Mouse (Mus musculus) forebrain, embryonic 12.5 days (tissue): ENCODE measurements around the gene Samd13. TPM values are rescaled to one million over a fixed set of nuclear protein-coding genes. Genes with fewer than 3 reads are reported as not detected.

ENCODE experiments used
- ATAC-seq: fragments of 200-750 bp; cut with Nextera tagmentation; 2 replicates; pipeline ENCODE4 v1.8.0; 2017; ENCODE audit warnings: moderate TSS enrichment; ENCODE audit not compliant: low FRiP score
- H3K27ac ChIP-seq: fragments of 300-500 bp; sonication (generic); 2 replicates; pipeline ENCODE4 v1.5.1; 2016; ENCODE audit warnings: mild to moderate bottlenecking
- H3K27me3 ChIP-seq: fragments of 300-500 bp; sonication (generic); 2 replicates; pipeline ENCODE4 v1.6.1; 2016; ENCODE audit warnings: mild to moderate bottlenecking
- H3K36me3 ChIP-seq: fragments of 300-500 bp; sonication (generic); replicated peaks from 2 replicates; pipeline ENCODE4 v1.6.1; 2016; ENCODE audit warnings: mild to moderate bottlenecking
- H3K4me1 ChIP-seq: fragments of 300-500 bp; sonication (generic); 2 replicates; pipeline ENCODE4 v1.6.1; 2016
- H3K4me2 ChIP-seq: fragments of 300-500 bp; sonication (generic); 2 replicates; pipeline ENCODE4 v1.6.1; 2016; ENCODE audit warnings: mild to moderate bottlenecking, moderate library complexity
- H3K4me3 ChIP-seq: fragments of 300-500 bp; sonication (generic); replicated peaks from 2 replicates; pipeline ENCODE4 v1.5.1; 2016; ENCODE audit warnings: mild to moderate bottlenecking
- H3K9ac ChIP-seq: fragments of 300-500 bp; sonication (generic); 2 replicates; pipeline ENCODE4 v1.6.1; 2016; ENCODE audit warnings: mild to moderate bottlenecking
- H3K9me3 ChIP-seq: fragments of 300-500 bp; sonication (generic); 2 replicates; pipeline ENCODE4 v1.6.1; 2016
- WGBS: fragments of 180-500 bp; shearing (Covaris S2); methylation state at CpG from one replicate; pipeline ENCODE4 v1.1.7; 2016; 5-methylcytosine and 5-hydroxymethylcytosine counted together
- polyA plus RNA-seq: library from polyadenylated mRNA; unstranded; fragments of >200 nt; fragmentation: Nextera tagmentation; extraction: Ambion mirVana; gene quantifications from 2 replicates; pipeline ENCODE4 v1.2.1, GENCODE M21; 2016

Samd13 gene
- polyA plus RNA-seq, 1 experiment from 2014 or later: 1.1 TPM

DNA sequence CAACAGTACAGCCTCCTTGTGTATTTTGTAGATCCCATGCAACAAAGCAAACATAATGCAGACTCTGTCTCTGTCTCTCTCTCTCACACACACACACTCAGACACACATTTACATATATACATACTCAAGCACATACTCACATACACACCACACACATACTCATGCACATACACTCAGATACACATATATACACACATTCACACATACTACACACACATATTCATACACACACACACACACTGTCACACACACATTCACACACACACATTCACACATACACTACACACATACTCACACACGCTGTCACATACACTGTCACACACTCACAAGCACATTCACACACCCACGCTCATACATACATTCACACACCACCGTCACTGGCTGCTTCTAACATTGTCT, 82.9 kb downstream of the Samd13 start:
- H3K4me3 ChIP-seq: no peak overlapping the region

GRCm38 (mm10) chr3:146601205-146601604, 84.2 kb downstream of the Samd13 start:
- Histone ChIP-seq H3K36me3 (no peaks in the 10 kb centered on the region), H3K4me1 (no peaks in the 10 kb centered on the region), H3K9me3 (no peaks in the 10 kb centered on the region), H3K9ac (no peak overlapping the region; the same call in 1 of the 2 replicates), H3K4me2 (no peak overlapping the region), H3K4me3 (no peak overlapping the region), H3K27ac (no peak overlapping the region), H3K27me3 (no peaks in the 10 kb centered on the region)
- WGBS: 86% methylated on average over 2 of the region's 2 CpGs
- no peak for ATAC-seq

More for the DNA sequence above, 82.9 kb downstream of the Samd13 start:
- 95% methylated on average over 3 of the region's 3 CpGs for WGBS
- H3K4me2 ChIP-seq: no peak overlapping the region
- no peaks in the 10 kb centered on the region for H3K9me3 ChIP-seq
- no peaks in the 10 kb centered on the region for H3K27me3 ChIP-seq
- no peak for ATAC-seq
- H3K27ac ChIP-seq: no peak overlapping the region
- peaks cover 9% of the 10 kb centered on the region for H3K4me1 ChIP-seq
- no peak overlapping the region for H3K9ac ChIP-seq
- H3K36me3 ChIP-seq: no peaks in the 10 kb centered on the region

- no peaks in the 10 kb centered on the region for H3K36me3 ChIP-seq
- H3K4me3 ChIP-seq: no peak overlapping the region
- no peaks in the 10 kb centered on the region for H3K9me3 ChIP-seq
- H3K27me3 ChIP-seq: no peaks in the 10 kb centered on the region
- H3K4me1 ChIP-seq: no peaks in the 10 kb centered on the region
- WGBS: 92% methylated on average over 6 of the region's 6 CpGs
- ATAC-seq: no peak
- no peak overlapping the region for H3K4me2 ChIP-seq
- H3K9ac ChIP-seq: no peak overlapping the region
- no peak overlapping the region for H3K27ac ChIP-seq
Observed at GRCm38 (mm10) chr3:146599198-146599900, 86.0 kb downstream of the Samd13 start.

- WGBS: 81% methylated on average over 6 of the region's 6 CpGs
- Histone ChIP-seq H3K27me3 (no peaks in the 10 kb centered on the region), H3K9me3 (no peaks in the 10 kb centered on the region), H3K4me1 (no peaks in the 10 kb centered on the region), H3K9ac (no peak overlapping the region), H3K36me3 (no peaks in the 10 kb centered on the region), H3K4me2 (no peak overlapping the region), H3K4me3 (no peak overlapping the region), H3K27ac (no peak overlapping the region)
- ATAC-seq: no peak
Observed at GRCm38 (mm10) chr3:146598411-146598810, 87.0 kb downstream of the Samd13 start.

GRCm38 (mm10) chr3:146596864-146597263, 88.5 kb downstream of the Samd13 start:
- no peak overlapping the region for H3K27ac ChIP-seq
- H3K27me3 ChIP-seq: no peaks in the 10 kb centered on the region
- H3K4me1 ChIP-seq: no peaks in the 10 kb centered on the region
- no peak overlapping the region for H3K4me2 ChIP-seq
- H3K9ac ChIP-seq: no peak overlapping the region
- 90% methylated on average over 7 of the region's 7 CpGs for WGBS
- no peaks in the 10 kb centered on the region for H3K9me3 ChIP-seq
- no peak overlapping the region for H3K4me3 ChIP-seq
- no peaks in the 10 kb centered on the region for H3K36me3 ChIP-seq
- ATAC-seq: no peak

DNA sequence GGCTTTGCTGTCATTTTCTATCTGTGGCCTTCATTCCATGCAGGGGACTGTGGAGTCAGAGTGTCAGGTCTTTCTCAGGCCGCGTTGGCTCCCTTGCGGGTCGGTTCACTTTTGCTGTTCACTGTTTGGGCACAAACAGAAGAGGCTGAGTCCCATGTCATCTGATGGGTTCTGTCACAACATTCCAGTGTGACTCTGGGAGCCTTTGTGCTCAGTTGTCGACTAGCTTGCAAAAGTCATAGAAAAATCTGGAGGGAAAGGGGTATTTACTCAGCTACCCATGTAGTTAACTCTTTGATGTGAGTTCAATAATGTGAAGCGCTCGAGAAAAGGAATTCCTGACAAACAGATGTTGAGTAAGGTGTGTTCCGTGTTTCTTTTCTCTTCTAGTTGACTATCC, 89.0 kb downstream of the Samd13 start:
- no peaks in the 10 kb centered on the region for H3K4me1 ChIP-seq
- H3K4me2 ChIP-seq: no peak overlapping the region
- H3K4me3 ChIP-seq: no peak overlapping the region
- WGBS: 78% methylated on average over 8 of the region's 8 CpGs
- no peaks in the 10 kb centered on the region for H3K9me3 ChIP-seq
- H3K27me3 ChIP-seq: no peaks in the 10 kb centered on the region
- ATAC-seq: no peak
- H3K36me3 ChIP-seq: no peaks in the 10 kb centered on the region
- H3K9ac ChIP-seq: no peak overlapping the region
- H3K27ac ChIP-seq: no peak overlapping the region

GRCm38 (mm10) chr3:146595440-146595839, 90.0 kb downstream of the Samd13 start:
- Histone ChIP-seq H3K4me1 (no peaks in the 10 kb centered on the region), H3K36me3 (no peaks in the 10 kb centered on the region), H3K9me3 (no peaks in the 10 kb centered on the region), H3K27me3 (no peaks in the 10 kb centered on the region), H3K4me2 (no peak overlapping the region), H3K9ac (no peak overlapping the region), H3K27ac (no peak overlapping the region), H3K4me3 (no peak overlapping the region)
- ATAC-seq: no peak
- WGBS: 90% methylated on average over 6 of the region's 6 CpGs

Other genes with a start within 250 kb of the Samd13 start
- 4.6 and 5.5 TPM in 2 replicates for gene Ctbs, start 235.8 kb downstream of the Samd13 start, polyA plus RNA-seq
- gene Spata1, start 185.8 kb downstream of the Samd13 start, polyA plus RNA-seq: 6.9 and 7.7 TPM in 2 replicates
- gene Gng5, start 185.8 kb downstream of the Samd13 start, polyA plus RNA-seq: 851 and 914 TPM in 2 replicates
- 73.1 and 74.2 TPM in 2 replicates for gene Rpf1, start 164.2 kb downstream of the Samd13 start, polyA plus RNA-seq
- gene Uox, start 115.2 kb downstream of the Samd13 start, polyA plus RNA-seq: not detected in 2 replicates
- gene Dnase2b, start 70.0 kb downstream of the Samd13 start, polyA plus RNA-seq: not detected in 2 replicates
- not detected in 2 replicates for gene 4930503B20Rik, start 34.3 kb downstream of the Samd13 start, polyA plus RNA-seq
- gene Prkacb, start 127.4 kb upstream of the Samd13 start, polyA plus RNA-seq: 92.2 and 103 TPM in 2 replicates
- gene Ttll7, start 166.8 kb upstream of the Samd13 start, polyA plus RNA-seq: 5.3 and 6.1 TPM in 2 replicates